Mouse (Mus musculus): ENCODE measurements around the gene Adamts14.

The Adamts14 gene

DNA sequence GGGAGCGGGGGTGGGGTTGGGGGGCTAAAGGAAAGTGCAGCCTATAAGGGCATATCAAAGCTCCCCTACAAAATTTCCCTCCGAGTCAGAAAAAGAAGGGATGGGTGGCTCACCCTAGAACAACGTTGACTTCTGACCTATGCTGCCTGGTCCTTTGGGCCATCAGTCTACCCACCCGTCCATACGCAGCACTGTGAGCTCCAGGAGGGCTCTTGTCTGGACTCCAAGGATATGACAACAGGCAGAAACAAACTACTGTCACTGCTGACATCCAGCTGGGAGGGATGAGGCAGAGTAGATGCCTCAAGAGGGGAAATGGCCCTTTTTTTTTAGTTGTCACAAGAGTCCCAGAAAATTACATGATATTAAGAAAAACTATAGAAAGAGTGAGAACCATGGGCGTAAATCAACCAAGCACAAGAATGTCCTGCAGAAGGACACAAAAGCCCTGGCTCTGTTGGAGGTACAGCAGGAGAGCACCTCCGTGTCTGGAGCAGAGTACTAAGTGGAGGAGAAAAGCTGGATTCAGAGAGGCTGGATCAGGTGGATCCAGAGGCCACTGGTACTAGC is 96.9 kb downstream of the Adamts14 start:
- no peak for DNase-seq

DNA sequence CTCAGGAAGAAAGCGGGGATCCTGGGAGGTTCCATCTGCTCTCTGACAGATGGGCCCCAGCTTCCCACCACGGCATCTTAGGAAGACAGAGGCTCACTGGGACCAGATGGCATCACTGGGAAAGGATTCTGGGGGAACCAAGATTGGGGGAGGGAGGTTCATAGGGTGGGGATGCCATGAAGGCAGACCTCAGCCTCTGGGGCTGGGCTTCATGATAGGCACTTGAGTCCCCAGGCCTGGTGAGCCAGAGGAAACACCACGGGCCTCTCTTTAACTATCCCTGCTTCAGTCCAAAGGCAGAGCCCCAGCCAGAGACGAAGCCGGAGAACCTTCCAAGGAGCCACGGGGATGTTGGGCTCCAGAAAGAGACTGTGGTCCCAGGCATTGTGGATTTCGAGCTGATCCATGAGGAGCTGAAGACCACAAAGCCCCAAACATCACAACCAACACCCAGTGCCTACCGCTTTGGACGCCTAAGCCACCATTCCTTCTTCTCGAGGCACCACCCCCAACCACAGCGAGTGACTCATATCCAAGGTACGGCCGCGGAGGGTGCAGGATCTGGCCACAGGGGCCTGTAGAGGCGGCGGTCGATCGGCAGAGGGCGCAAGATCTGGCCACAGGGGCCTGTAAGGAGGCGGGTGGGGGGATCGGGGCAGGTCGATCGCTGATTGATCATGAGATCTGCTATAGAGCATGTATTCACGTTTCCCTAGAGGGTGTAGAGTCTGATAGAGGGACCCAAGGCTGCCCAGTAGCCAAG is 97.6 kb downstream of the Adamts14 start:
- DNase-seq, result no peak

DNA sequence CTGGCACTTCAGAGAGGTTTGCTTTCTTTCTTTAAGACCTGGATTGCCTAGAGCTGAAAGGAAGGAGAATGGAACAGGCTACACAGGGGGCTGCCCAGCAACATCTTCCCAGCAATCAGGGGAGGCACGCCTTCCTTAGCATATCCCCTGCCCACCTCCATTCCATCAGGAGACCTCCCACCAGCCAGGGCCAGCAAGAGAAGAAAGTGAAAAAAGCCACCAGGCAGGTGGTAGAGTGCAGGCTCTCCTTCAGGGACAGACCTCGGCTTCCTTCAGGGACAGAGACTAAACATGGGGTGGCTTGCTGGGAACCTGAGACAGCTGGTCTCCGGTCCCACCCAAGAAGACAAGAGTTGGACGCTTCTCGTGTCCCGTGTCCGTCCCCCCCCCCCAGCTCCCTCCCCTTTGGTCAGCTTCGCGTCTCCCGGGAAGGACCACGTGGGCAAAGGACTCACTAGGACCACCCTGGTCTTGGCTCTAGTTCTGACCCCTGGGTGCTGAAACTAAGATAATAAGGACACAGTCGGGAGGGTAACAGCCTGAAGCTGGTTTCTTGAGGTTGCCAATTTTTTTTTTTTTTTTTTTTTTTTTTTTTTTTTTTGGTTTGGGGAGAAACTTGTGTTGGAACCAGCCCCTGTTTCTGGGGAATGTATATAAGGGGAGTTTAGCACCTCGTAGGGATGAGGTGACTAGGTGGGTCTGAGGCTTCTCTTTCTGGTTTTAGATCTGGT is 98.4 kb downstream of the Adamts14 start:
- DNase-seq, result no peak

DNA sequence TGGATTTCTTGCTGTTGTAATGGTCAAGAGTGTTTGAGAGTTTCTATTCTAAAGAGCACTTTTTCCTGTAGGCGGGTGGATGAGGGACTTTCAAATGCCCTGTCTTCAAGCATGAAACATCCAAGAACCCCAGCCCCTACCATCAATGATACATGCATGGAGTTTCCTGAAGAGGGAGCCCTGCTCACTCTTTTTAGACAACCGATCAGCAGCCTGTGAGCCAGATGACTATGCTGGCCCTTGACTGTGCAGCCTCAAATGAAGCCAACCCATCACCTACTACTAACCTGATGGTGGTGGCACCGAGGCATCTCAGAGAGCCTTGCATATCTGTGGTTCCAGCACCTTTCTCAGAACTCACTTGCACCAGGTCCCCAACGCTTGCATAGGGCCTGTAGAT is 100.7 kb downstream of the Adamts14 start:
- DNase-seq, result no peak

DNA sequence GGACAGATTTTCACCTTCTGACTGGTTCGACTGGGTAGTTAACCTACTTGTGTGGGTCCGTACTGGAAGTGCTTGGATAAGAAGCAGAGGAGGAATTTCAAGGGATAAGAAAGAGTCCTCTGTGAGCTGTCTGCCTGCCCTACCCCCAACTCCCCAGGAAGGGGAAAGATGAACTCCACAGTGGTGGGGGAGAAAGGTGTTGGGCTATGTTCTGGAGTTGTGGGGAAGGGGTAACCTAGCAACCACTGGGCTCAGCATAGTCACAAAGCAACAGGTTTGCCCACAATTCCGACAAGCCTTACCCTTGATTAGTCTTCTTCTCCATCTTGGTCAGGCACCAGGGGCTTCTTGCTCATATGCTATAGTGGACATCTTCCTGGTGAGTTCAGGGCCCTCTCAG is 101.6 kb downstream of the Adamts14 start, which contains the start of gene Tbata:
Gene Tbata, plus strand, starts transcription at position 301 of the 400 bp plus-strand sequence.
- no peak for DNase-seq

DNA sequence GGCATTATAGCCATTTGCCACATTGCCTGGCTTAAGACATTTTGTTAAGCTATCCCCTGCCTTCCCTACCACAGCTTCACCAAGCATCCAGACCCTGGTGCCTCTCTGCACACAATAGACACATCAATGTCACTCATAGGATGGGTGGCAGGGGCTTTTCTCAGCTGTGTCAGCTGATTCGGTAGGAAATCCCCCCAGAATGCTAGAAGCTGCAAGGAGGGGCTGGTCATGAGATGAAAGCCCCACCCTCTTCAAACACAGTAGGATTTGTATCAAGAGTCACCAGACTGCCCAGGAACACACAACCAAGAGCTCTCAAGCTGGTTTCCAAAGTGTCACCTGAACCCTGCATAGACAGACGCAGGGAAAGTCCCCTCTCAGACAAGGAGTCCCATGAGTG is 104.8 kb downstream of the Adamts14 start:
- DNase-seq, result no peak

DNA sequence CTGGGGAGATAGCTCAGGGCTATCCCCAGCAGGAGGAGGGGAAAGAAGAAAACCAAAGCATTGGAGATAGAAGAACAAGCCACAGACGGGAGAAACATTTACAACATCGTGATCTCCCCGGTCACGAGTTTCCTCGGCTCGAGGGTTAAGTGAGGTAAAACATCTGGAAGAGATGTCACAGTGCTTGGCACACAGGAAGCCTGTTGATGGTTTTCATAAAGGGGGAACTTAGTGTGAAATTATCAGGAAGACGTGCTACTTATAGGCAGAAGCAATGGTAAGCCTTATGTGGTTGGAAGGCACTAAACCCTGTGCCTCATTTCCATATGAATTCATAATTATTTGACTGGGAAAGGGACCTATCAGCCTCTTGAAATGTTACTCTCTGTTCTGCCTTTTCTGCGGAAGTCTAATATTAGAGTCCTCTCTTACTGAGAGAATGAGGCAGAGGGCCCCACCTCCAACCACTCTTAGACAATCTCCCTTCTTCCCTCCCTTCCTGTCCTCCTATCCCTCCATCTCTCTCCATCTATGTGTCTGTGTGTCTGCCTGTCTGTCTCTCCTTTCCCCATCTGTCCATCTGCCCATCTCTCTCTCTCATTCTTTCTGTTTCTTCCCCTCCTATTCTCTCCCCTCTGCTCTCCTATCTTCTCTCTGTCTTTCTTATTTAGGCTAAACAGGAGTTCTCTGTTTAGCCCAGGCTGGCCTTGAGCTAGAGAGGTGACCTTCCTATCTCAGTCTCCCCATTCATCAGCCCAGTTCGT is 105.7 kb downstream of the Adamts14 start:
- DNase-seq, result no peak

DNA sequence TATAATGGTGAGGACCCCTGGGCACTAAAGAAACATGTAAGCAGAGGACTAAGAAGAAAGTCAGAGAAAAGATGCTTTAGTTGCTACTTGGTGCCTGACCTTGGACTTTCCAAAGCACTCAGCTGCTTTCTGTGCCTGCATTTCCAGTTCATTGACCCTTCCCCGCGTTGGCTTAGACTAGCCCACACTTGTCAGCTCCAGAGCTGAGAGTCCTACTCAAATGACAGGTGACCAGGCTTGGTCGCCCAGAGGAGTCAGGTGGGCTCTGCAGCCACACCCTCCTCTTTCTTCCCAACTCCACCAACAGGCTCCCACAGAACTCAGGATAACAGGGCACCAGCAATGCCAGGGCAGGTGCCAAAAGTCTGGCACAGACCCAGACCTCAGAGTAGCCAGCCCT is 110.9 kb downstream of the Adamts14 start:
- no peak for DNase-seq

DNA sequence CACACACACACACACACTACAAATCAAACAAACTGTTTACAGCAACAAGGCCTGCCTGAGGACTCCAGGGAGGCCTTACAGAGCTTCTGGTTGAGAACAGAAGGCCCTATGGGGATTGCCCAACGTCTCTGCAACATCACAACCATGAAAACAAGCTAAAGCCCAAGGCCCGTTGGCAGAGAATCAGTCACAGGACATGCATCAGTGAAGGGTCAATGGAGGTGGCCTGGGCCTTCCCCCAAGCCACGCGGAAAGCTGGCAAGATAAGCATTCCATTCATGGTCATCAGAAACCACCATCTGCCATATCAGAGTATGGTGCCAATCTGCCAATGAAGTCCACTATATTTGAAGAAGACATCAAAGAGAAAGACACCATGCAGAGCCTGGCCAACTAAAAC is 112.6 kb downstream of the Adamts14 start:
- no peak for DNase-seq

DNA sequence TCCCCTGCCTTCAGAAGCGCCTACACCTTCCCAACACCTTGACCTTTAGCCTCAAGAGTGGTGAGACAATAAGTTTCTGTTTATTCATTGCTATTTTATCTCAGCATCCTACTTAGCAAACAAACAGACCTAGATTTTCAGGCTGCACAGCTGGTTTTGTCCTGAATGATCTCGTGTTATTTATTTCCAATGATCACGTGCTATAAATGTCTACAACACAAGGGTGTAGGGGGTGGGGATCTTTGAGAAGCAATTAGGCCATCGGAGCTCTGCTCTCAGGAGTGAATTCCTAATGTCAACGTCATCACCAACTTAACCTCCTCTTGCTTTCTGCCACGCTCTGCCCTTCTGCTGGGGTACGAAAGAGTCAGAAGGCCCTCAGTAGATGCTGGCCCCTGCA is 113.1 kb downstream of the Adamts14 start:
- no peak for DNase-seq

DNA sequence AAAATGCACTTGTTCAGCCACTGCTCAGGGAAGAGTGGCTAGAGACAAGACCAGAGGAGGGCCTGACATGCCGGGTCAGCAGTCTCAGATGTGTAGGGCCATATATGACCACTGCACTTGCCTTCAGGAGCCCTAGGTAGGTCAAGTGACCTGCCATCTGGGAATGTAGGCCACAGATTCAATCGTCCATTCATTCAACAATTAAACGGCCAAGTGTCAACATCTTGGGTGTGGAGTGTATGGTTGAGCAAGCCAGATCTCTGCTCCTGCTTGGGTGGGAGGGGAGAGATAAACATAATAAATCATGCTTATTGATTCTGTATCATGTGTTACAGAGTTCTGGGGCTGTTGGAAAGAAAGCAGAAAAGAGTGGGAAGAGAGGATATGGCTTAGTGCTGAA is 114.6 kb downstream of the Adamts14 start:
- no peak for DNase-seq

DNA sequence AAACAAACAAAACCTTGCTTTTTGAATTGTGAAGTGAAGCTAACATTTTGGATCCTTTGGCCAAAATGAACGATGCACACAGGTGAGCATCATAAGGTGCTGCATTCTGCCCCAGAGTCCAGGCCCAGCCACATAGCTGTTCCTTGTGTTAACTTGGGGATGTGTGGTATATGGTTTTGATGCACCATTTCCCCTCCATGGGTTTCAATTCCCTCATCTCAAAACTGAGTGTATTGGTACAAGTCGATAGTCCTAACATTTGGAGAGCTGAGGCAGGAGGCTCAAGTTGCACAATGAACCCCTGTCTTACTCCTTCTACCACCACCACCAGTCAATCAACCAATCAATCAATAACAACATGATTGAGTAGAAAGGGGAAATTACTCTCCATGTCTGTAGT is 116.8 kb downstream of the Adamts14 start:
- DNase-seq, result no peak

DNA sequence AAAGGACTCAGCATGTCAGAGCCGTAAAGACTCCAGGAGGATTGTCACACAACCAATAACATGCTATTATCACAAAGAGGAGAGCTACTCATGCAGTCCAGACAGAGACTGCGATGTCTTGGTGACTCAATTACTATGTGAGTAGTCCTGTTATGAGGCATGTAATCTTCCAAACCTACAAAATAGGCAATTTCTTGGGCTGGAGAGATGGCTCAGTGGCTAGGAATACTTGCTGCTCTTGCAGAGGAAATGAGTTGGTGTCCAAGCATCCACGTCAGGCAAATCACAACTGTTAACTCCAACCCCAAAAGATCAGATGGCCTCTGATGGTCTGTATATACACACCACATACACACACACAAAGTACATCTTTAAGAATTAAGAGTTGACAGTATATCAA is 117.6 kb downstream of the Adamts14 start:
- no peak for DNase-seq

DNA sequence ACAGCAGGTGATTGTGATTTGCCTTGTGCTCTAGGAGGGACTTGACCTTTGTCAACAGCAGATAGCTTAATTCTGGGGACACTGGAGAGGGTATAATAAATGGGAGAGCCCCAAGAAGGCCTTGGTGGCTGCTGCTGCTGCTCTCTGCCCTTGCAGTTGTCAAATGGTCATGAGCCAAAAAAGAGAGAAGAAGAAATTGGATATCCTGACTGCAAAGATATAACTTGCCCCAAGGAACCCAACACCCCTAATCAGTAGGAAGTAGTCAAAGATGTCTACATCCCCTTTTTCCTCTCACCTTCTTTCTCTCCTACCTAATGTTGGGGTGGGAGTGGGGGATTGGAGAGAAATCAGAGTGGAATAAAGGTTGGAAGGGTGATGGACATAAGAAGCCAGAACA is 121.1 kb downstream of the Adamts14 start:
- DNase-seq, result no peak

DNA sequence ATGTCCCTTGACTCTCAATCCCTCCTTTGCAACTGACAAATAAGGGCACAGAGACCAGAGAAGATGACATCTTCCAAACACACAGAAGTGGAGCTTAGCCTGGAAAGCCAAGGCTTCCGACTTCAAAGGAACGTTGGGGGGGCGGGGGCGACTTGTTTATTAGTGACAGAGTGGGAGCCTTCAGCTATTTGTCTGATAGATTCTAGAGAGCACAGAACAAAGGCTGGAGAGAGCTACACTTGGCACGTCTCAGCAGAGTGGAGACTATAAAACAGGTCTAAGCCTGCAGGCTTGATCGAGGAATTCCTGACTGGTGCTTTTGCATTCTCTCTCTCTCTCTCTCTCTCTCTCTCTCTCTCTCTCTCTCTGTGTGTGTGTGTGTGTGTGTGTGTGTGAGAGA is 122.6 kb downstream of the Adamts14 start:
- DNase-seq, result no peak

DNA sequence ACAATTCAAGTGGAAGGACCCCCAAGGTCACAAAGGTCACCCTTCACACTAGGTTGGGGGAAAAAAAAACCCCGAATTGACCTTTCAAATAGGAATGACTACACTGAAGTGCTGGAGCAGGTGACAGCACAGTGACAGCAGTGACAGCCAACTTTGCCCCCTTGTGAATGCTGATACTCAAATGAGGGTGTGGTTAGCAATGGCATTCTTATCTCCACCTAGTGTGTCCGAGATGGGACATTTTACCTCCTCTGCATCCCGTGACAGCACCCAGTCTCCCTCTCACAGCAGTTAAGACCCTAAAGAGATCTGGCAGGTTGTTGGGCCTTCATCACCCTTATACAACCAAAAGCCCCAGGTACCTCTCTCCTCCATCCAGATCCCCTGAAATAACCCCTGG is 123.8 kb downstream of the Adamts14 start:
- DNase-seq, result no peak

DNA sequence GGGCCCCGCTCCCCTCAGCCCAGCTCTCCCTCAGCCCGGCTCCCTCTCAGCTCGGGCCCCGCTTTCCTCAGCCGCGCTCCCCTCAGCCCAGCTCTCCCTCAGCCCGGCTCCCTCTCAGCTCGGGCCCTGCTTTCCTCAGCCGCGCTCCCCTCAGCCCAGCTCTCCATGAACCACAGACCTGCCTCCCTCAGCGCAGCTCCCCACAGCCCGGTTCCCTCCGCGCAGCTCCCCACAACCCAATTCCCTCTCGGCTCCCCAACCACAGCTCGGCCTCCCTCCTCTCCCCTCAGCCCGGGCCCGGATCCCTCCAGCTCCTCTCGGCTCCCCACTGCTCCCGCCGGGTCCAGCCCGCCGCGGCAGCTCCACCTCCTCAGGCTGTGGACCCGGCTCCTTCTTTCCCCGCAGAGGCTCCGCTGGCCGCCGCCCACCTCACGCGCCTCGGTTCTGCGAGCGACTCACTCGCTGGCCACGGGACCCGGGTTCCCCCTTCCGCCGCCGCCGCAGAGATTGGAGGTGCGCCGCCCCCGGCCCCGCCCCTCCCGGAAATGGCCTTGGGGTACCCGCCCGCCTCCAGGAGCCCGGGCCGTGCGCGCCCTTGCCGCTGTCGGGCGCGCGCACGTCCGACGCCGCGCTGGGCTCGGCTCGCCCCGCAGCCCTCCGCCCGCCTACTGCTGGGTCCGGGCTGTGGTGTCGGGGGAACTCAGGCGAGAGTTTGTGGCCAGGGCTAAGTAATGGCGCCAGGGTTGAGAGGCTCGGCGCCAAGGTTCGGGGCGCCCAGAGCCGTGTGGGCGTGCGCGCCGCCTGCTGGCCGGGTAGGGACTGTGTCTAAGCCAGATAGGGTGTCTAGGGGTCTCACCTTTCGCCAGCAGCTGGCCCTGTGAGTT is 125.8 kb downstream of the Adamts14 start, which contains the start of gene Sgpl1:
Gene Sgpl1, minus strand, starts transcription at position 547 of the 884 bp plus-strand sequence.
- DNase-seq, result peak; percentile 86 to 87

Data from spleen, adult 18-20 months (tissue).